Mouse (Mus musculus): Measurements from ENCODE around the gene Fpgs.

The Fpgs gene

GRCm38 (mm10) chr2:32704021-32704421 lies at the start of gene Fpgs:
Gene Fpgs (minus strand): TSS chr2:32704145.
- in situ Hi-C loops (cut with MboI; ENCODE audit: low pct_unique_long_range_greater_than_20kb in 1 of 2, low sequenced_read_pairs in 2 of 2, unreplicated experiment in 1 of 2): no loop called here

GRCm38 (mm10) chr2:32752181-32752580 lies 48.2 kb upstream of the Fpgs start:
- in situ Hi-C loops (cut with MboI; ENCODE audit: low pct_unique_long_range_greater_than_20kb in 1 of 2, low sequenced_read_pairs in 2 of 2, unreplicated experiment in 1 of 2): no loop called here

- in situ Hi-C loops (cut with MboI; ENCODE audit: low pct_unique_long_range_greater_than_20kb in 1 of 2, low sequenced_read_pairs in 2 of 2, unreplicated experiment in 1 of 2): no loop called here
Measured at GRCm38 (mm10) chr2:32751665-32752033, 47.7 kb upstream of the Fpgs start.

- in situ Hi-C loops (cut with MboI; ENCODE audit: low pct_unique_long_range_greater_than_20kb in 1 of 2, low sequenced_read_pairs in 2 of 2, unreplicated experiment in 1 of 2): no loop called here
Measured at GRCm38 (mm10) chr2:32750887-32751664, 47.1 kb upstream of the Fpgs start.

GRCm38 (mm10) chr2:32750199-32750598 lies 46.3 kb upstream of the Fpgs start:
- in situ Hi-C loops (cut with MboI; ENCODE audit: low pct_unique_long_range_greater_than_20kb in 1 of 2, low sequenced_read_pairs in 2 of 2, unreplicated experiment in 1 of 2): no loop called here

GRCm38 (mm10) chr2:32749082-32749481 lies 45.1 kb upstream of the Fpgs start:
- in situ Hi-C loops (cut with MboI; ENCODE audit: low pct_unique_long_range_greater_than_20kb in 1 of 2, low sequenced_read_pairs in 2 of 2, unreplicated experiment in 1 of 2): no loop called here

- in situ Hi-C loops (cut with MboI; ENCODE audit: low pct_unique_long_range_greater_than_20kb in 1 of 2, low sequenced_read_pairs in 2 of 2, unreplicated experiment in 1 of 2): no loop called here
Measured at GRCm38 (mm10) chr2:32744272-32744982, 40.5 kb upstream of the Fpgs start.

GRCm38 (mm10) chr2:32742173-32742531 lies 38.2 kb upstream of the Fpgs start:
- in situ Hi-C loops (cut with MboI; ENCODE audit: low pct_unique_long_range_greater_than_20kb in 1 of 2, low sequenced_read_pairs in 2 of 2, unreplicated experiment in 1 of 2): no loop called here

- in situ Hi-C loops (cut with MboI; ENCODE audit: low pct_unique_long_range_greater_than_20kb in 1 of 2, low sequenced_read_pairs in 2 of 2, unreplicated experiment in 1 of 2): no loop called here
Measured at GRCm38 (mm10) chr2:32741273-32742172, 37.6 kb upstream of the Fpgs start.

GRCm38 (mm10) chr2:32740916-32741272 lies 36.9 kb upstream of the Fpgs start, which contains the start of gene 6330409D20Rik:
Gene 6330409D20Rik (minus strand): TSS chr2:32741016.
- in situ Hi-C loops (cut with MboI; ENCODE audit: low pct_unique_long_range_greater_than_20kb in 1 of 2, low sequenced_read_pairs in 2 of 2, unreplicated experiment in 1 of 2): no loop called here

GRCm38 (mm10) chr2:32739311-32739710 lies 35.4 kb upstream of the Fpgs start:
- in situ Hi-C loops (cut with MboI; ENCODE audit: low pct_unique_long_range_greater_than_20kb in 1 of 2, low sequenced_read_pairs in 2 of 2, unreplicated experiment in 1 of 2): no loop called here

- in situ Hi-C loops (cut with MboI; ENCODE audit: low pct_unique_long_range_greater_than_20kb in 1 of 2, low sequenced_read_pairs in 2 of 2, unreplicated experiment in 1 of 2): no loop called here
Measured at GRCm38 (mm10) chr2:32737008-32737407, 33.1 kb upstream of the Fpgs start.

- in situ Hi-C loops (cut with MboI; ENCODE audit: low pct_unique_long_range_greater_than_20kb in 1 of 2, low sequenced_read_pairs in 2 of 2, unreplicated experiment in 1 of 2): no loop called here
Measured at GRCm38 (mm10) chr2:32736306-32736829, 32.4 kb upstream of the Fpgs start.

GRCm38 (mm10) chr2:32734933-32735332 lies 31.0 kb upstream of the Fpgs start:
- in situ Hi-C loops (cut with MboI; ENCODE audit: low pct_unique_long_range_greater_than_20kb in 1 of 2, low sequenced_read_pairs in 2 of 2, unreplicated experiment in 1 of 2): no loop called here

- in situ Hi-C loops (cut with MboI; ENCODE audit: low pct_unique_long_range_greater_than_20kb in 1 of 2, low sequenced_read_pairs in 2 of 2, unreplicated experiment in 1 of 2): no loop called here
Measured at GRCm38 (mm10) chr2:32734480-32734879, 30.5 kb upstream of the Fpgs start.

- in situ Hi-C loops (cut with MboI; ENCODE audit: low pct_unique_long_range_greater_than_20kb in 1 of 2, low sequenced_read_pairs in 2 of 2, unreplicated experiment in 1 of 2): no loop called here
Measured at GRCm38 (mm10) chr2:32732695-32733094, 28.8 kb upstream of the Fpgs start.

GRCm38 (mm10) chr2:32731911-32732310 lies 28.0 kb upstream of the Fpgs start:
- in situ Hi-C loops (cut with MboI; ENCODE audit: low pct_unique_long_range_greater_than_20kb in 1 of 2, low sequenced_read_pairs in 2 of 2, unreplicated experiment in 1 of 2): no loop called here

GRCm38 (mm10) chr2:32730854-32731253 lies 26.9 kb upstream of the Fpgs start:
- in situ Hi-C loops (cut with MboI; ENCODE audit: low pct_unique_long_range_greater_than_20kb in 1 of 2, low sequenced_read_pairs in 2 of 2, unreplicated experiment in 1 of 2): no loop called here

GRCm38 (mm10) chr2:32729547-32729946 lies 25.6 kb upstream of the Fpgs start:
- in situ Hi-C loops (cut with MboI; ENCODE audit: low pct_unique_long_range_greater_than_20kb in 1 of 2, low sequenced_read_pairs in 2 of 2, unreplicated experiment in 1 of 2): no loop called here
